Mouse (Mus musculus) thymus, postnatal 36 days (tissue): Measurements from ENCODE around the gene Hibadh.

ENCODE experiments used
- DNase-seq, 2 experiments: peaks; one replicate each; pipeline ENCODE4 v3.0.0; 2022; ENCODE audit warnings: mixed read lengths in 2 of 2

Gene Hibadh

DNA sequence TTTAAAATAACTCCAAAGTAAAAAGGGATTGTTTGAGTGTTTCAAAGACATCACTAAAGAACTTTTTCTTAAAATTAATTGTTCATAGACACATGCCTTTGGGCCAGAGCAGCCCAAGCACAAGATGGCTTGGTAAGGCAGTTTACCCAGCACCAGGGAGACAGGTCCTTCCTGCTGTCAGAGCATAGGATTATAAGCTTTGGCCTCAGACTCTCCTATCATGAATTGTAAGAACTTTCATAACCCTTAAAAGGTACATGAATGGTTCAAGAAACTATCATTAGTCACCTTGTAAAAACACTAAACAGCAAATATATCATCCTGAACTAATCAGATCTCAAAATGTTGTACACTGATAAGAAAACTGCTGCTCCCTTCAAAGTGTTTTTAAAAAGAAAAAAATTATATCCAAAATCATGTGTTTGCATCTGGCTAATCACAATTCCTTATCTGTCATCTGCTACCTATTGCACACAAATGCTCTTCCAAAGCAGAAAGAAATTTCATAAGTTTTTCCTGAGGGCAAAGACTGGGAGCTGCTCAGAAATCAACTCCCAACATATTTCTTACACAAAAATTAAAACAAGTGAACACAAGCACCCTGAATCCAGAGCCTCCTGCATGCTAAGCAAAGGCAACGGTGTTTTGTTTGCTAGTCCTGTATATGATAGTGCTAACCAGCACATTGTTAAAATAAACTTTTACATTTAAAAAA is 1.6 kb downstream of the Hibadh start:
- no peak for DNase-seq

DNA sequence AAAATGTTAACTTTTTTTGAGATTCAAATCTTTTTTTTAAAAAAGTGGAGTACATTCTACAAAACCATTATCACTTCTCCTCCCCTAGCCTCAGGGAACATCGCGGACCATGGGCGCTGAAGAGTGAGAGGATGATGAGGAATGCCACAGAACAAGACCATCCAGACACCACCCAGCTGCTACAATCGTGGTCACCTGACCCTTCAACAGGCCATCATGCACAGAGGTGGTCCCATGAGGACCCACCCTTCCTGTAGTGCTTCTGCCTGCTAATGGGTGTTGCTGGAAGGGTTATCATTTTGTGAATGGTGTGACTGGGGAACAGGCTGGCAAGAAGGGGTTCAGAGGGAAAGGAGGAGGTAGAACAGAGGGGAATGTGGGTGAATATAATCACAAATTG is 2.9 kb downstream of the Hibadh start:
- DNase-seq: no peak

- no peak for DNase-seq
Observed at GRCm38 (mm10) chr6:52635395-52635794, 4.8 kb downstream of the Hibadh start.

- DNase-seq: no peak
Observed at GRCm38 (mm10) chr6:52630625-52631024, 9.6 kb downstream of the Hibadh start.

- DNase-seq: no peak
Observed at GRCm38 (mm10) chr6:52629180-52629579, 11.0 kb downstream of the Hibadh start.

DNA sequence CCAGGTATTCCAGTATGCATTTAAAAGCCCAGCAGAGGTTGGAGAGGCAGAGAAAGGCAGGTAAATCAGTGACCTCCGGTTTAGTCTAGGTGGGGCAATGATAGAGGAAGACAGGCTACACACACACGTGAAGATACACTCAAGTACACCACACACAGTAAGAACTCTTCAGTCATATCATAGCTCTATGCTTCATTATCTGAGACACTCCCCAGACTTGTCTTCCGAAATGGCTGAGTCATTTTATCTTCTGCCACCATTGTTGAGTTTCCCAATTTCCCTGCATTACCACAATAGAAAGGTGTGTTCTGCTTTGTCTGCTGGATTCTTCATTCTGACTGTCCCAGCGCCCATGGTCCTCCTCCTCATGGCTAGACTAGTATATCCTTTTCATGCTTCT is 13.5 kb downstream of the Hibadh start:
- DNase-seq: no peak

GRCm38 (mm10) chr6:52623741-52624140 is 16.4 kb downstream of the Hibadh start:
- DNase-seq: no peak

DNA sequence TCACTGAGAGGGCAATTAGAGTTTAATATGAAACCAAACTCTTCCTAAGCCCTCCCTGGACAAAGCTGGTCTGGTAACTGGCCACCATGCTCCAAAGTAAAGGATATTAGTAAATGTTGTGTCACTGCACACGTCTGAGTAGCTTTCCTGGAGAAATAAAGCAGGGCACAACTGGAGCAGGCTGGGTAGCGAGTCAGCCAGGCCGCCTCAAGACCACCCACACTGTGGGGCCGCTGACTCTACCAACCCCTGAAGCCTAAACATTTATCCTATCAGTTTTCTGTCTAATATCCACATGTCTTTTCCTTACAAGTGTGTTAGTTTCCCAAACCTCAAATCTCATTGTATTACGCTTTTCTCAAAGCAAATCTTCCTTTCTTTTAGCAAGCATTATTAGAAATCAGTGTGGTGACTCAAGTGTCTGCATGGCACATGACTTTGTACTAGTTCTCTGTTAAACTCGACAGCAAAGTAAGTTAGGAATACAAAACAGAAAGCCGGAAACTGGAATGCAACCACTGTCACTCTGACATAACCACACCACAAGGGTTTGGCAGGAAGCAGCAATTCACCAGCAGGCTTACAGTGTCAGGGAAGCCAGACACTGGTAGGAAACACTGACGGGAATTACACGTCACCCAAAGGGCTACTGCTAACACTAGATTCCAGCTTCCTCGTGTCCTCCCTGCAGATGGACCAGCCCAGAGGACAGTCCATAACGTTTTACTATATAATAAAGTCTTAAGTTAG is 18.3 kb downstream of the Hibadh start:
- no peak for DNase-seq

GRCm38 (mm10) chr6:52620090-52620489 is 20.1 kb downstream of the Hibadh start:
- DNase-seq: no peak

- no peak for DNase-seq
Observed at GRCm38 (mm10) chr6:52609626-52610352, 30.4 kb downstream of the Hibadh start.

- DNase-seq: no peak
Observed at GRCm38 (mm10) chr6:52608121-52608520, 32.1 kb downstream of the Hibadh start.

DNA sequence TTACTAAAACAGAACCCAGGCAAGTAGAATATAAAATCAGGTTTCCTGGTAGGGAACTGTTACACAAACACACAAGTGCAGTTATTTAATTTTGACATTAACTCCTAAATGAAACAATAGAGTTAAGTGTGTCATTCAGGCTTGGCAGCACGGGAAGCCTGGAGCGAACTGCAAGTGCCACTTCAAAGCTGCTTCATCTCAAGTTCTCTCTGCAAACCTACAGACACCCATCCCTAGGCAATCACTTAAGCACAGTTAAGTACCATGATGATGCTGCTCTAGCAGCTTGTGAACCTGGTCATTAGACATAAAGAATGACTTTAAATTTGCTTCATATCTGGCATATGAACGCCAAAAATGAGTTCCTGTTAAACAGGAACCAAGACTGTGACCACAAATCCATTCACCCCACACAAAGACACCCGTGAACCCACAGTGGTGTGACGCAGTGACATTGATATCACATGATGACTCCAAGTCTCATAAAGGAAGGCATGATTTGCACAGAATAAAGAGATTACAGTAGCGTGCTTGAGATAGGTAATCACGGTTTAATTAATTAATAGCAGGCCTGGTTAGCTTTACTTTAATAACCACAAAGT is 33.3 kb downstream of the Hibadh start:
- DNase-seq: no peak

DNA sequence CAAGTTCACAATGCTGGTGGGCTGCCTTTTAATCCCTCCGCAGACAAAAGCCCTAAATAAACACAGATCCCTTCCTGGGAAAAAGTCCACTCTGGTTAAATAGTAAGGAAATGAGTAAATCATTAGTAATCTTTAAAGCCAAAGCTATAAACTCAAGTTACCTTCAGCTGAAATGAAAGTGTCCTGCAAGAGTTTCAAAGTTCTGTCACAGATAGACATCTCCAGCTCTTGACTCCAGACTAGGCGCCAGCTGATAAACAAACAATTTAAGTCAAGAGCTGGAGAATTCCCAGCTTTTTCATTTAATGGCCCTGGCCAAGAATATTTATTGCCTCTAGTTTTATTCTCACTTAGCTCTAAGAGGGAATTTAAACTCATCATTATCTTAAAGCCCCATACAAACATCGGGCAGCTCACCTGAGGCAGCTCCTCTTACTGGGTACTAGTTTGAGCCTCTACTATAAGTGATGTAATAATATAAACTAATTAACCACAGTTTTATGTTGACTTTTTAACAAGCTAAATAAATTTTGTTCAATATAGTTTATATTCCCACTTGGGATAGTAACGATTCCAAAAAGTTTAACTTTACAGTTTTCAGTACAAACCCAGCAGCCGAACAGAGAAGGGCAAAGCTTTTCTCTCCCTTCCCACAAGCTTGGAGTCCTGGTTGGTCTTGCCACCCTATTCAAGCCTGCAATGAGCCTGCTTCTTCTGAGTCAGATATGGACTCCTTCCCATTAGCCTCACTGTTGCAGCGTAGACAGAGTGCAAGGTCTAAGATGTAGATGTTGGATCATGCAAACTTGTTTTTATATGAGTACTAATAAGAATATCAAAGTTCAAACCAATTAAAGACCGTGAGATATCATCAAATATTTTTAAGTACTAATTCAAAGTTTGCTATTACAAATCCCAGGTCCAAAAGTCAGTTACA is 38.2 kb downstream of the Hibadh start:
- no peak for DNase-seq

DNA sequence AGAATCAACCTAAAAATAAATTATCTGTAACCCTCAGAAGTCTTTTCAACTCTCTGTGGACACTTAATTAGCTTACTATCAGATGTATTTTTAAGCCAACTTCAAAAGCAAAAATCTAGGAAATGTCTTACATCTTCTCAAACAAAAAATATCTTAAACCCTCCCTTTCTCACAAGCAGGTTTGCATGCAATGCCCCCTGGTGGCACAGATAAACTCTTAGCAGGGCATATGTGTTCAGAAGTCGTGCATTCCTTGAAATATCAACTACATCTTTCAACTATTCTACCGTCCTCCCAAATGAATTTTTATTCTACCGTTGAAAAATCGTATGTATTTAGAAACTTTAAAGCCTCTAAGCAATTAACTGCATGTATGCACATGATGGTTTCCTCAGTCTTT is 39.1 kb downstream of the Hibadh start:
- peak; percentile 34 to 40 for DNase-seq

GRCm38 (mm10) chr6:52594752-52595151 is 45.4 kb downstream of the Hibadh start:
- no peak for DNase-seq

DNA sequence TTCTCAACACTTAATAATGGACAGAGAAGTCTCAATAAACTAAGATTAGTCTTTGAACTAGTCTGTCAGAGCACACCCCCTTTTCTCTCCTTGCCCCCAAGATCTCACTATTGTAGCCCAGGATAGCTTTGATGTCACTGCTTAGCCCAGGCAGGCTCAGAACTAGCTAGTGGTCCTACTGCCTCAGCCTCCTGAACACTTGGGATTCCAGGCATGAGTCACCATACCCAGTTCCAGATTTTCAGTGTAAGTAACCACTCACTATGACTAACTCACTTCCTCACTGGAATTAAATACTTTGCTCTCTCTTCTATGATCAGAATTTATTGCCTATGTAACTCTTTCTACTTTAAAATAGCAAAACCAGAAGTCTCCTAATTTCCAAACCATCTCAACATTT is 53.6 kb downstream of the Hibadh start:
- DNase-seq: no peak

- no peak for DNase-seq
Observed at GRCm38 (mm10) chr6:52584383-52584782, 55.8 kb downstream of the Hibadh start.

GRCm38 (mm10) chr6:52581081-52581480 is 59.1 kb downstream of the Hibadh start:
- no peak for DNase-seq

- DNase-seq: no peak
Observed at GRCm38 (mm10) chr6:52578322-52578721, 61.9 kb downstream of the Hibadh start.

DNA sequence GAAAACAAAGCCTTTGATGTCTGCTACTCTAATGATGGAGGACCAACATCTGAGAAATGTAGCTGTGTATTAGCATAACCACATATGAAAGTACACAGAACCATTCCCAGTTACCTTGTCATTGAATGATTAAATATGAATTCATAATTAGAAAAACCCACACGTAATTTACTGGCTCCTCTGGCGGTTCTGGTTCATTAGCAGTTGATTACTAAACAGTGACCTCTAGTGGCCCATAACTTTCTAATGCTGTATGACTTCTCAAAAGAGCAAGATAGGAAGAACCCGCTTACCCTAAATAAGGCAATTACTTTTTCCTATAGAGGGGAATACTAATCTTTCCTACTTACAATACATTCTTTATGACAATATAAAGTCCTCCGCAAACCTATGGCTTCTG is 62.9 kb downstream of the Hibadh start:
- DNase-seq: no peak

- no peak for DNase-seq
Observed at GRCm38 (mm10) chr6:52568706-52569105, 71.5 kb downstream of the Hibadh start.
